Mouse (Mus musculus): ENCODE data around the gene Fbxo24.
A peak's percentile ranks its signal among the peaks of the same experiment; 100 is the strongest.

Gene Fbxo24

GRCm38 (mm10) chr5:137628498-137629305 lies at the start of gene Fbxo24, which contains the start of the genes Lrch4 and Gm20605:
TSS of gene Fbxo24 (minus strand) at chr5:137629002.
TSS of gene Lrch4 (plus strand) at chr5:137629121.
TSS of gene Gm20605 (plus strand) at chr5:137629175.
- peak; percentile 98 for ATAC-seq (ENCODE audit: insufficient number of reproducible peaks, low FRiP score, low TSS enrichment)

DNA sequence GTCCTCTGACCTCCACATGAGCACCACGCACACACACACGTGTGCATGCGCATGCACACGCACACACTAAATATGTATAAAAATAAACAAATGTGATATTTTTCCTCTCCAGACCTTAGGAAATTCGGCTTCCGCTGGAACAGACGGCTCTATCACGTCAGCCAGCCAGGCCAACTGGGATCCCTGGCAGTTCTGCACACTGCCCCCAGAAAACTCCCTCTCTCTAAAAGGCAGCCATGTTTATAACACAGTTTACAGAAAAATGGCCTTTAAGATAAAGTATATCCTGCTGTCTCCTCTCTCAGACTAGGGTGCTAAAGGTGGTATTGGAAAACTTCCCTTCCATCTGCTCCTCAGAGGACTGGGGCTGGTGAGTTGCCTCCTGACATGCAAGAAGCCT lies 49.1 kb upstream of the Fbxo24 start:
- no peak for ATAC-seq (ENCODE audit: insufficient number of reproducible peaks, low FRiP score, low TSS enrichment)

- no peak for ATAC-seq (ENCODE audit: insufficient number of reproducible peaks, low FRiP score, low TSS enrichment)
These were observed 46.0 kb upstream of the Fbxo24 start for GRCm38 (mm10) chr5:137674786-137675185.

DNA sequence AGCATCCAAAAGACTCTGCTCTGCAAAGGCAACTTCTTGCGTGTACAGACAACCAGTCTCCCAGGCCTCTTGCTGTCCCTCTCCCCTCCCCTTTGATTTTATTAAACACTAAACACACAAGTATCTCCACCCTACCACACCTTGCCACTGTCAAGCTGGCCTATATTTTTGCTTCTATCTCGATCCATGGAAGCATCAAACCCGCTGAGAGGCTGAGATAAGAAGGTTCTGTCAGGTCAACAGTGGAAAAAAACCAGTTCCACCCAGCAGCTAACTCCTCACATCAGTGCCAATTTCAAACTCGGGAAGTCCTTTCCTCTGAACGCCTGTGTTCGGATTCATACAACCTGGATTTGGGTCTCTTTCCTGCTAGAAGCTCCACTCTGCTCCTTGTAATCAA lies 44.2 kb upstream of the Fbxo24 start:
- ATAC-seq (ENCODE audit: insufficient number of reproducible peaks, low FRiP score, low TSS enrichment) = no peak

DNA sequence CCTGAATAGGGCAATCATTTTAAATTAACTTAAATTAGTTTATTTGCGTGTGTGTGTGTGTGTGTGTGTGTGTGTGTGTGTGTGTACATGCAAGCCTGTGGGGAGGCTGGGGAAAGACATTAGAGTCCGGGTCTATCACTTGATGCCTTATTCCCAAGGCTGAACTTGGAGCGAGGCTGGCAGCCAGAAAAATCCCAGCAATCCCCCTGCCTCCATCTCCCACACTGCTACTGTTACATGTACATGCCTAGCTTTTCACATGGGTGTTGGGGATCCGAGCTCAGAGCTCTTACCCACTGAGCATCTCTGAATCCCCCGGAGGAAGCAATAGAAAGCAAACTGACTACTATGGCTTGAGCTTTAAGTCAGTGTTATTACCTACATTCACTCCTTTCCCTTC lies 43.6 kb upstream of the Fbxo24 start:
- no peak for ATAC-seq (ENCODE audit: insufficient number of reproducible peaks, low FRiP score, low TSS enrichment)

GRCm38 (mm10) chr5:137671443-137672240 lies 42.8 kb upstream of the Fbxo24 start:
- ATAC-seq (ENCODE audit: insufficient number of reproducible peaks, low FRiP score, low TSS enrichment) = no peak

DNA sequence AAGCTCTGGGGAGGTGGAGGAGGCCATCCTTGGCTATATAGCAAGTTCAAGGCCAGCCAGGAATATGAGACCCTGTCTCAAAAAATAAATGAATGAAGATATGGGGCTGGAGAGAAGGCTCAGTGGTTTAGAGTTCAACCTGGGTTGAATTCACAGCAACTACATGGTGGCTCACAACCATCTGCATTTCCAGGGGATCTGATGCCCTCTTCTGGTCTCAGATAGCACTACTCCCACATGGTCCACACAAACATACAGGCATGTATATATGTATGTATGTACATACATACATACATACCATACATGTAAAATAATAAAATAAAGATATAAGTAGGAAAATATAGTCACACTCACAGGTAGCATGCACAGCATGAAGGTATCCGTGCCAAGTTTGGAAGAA lies 41.4 kb upstream of the Fbxo24 start:
- no peak for ATAC-seq (ENCODE audit: insufficient number of reproducible peaks, low FRiP score, low TSS enrichment)

DNA sequence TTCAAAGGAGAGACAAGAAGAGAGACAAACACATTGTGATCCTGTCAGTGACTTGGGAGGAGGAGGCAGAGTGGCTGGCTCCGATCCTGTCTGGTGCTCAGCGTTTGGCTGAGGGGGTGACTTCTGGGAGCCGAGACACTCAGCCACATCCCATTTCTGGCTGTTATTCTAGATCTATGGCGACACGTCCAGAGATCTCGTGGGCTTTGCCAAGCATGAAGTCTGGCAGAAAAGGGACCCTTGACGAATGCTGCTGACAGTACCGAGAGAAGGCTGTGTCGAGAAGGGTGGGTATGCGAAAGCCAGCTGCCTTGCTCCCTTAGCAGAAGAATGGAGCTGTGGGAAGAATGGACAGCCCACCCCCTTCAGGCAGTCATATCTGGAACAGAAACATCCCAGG lies 40.2 kb upstream of the Fbxo24 start:
- no peak for ATAC-seq (ENCODE audit: insufficient number of reproducible peaks, low FRiP score, low TSS enrichment)

DNA sequence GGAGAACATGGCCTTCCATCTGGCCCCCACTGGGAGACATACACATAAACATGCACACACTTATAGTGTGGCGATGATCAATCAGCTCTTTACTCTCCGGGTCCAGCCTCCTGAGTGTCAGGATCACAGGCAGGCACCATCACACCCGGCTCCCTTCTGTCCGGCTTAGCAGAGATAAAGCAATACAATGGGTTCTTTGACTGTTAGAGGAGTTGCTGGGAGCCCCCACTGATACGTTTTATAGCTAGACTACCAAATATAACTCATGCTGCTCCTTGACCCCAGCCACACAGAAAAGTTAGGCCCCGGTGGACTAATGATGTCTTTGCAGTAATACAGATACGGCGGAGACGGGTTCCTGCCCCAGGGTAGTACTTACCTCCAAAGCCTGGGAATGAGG lies 34.3 kb upstream of the Fbxo24 start:
- ATAC-seq (ENCODE audit: insufficient number of reproducible peaks, low FRiP score, low TSS enrichment) = no peak

DNA sequence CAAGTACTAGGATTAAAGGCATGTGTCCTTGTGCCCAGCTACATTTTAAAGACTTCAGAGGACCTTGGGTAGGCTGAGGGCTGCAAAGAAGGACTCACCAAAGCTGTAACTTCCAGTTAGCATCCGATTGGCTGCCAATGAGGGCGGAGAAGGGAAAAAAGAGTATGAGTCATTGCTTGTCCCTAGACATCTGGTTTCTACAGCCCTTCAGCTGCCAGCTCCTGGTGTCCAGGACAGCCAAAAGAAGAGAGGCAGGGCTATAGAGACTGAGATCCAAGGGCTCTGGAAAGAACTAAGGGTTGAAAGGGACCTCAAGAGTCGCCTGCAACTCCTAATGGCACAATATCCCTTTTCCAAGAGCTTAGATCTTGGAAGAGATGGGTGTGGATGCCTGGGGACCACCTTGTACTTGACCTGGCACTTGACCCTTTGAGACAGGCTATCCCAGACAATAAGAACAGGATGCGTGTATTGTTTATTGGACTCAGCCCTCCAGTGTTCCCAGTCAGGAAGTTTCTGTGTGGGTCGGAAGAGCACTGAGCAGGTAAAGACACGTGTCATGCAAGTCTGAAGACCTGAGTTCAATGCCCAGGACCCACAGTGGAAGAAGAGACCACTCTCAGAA lies 31.4 kb upstream of the Fbxo24 start:
- no peak for ATAC-seq (ENCODE audit: insufficient number of reproducible peaks, low FRiP score, low TSS enrichment)

GRCm38 (mm10) chr5:137656977-137657376 lies 28.2 kb upstream of the Fbxo24 start:
- ATAC-seq (ENCODE audit: insufficient number of reproducible peaks, low FRiP score, low TSS enrichment) = peak; percentile 69; the same call in 1 of the 2 replicates

- no peak for ATAC-seq (ENCODE audit: insufficient number of reproducible peaks, low FRiP score, low TSS enrichment)
These were observed 25.9 kb upstream of the Fbxo24 start for GRCm38 (mm10) chr5:137654746-137655145.

DNA sequence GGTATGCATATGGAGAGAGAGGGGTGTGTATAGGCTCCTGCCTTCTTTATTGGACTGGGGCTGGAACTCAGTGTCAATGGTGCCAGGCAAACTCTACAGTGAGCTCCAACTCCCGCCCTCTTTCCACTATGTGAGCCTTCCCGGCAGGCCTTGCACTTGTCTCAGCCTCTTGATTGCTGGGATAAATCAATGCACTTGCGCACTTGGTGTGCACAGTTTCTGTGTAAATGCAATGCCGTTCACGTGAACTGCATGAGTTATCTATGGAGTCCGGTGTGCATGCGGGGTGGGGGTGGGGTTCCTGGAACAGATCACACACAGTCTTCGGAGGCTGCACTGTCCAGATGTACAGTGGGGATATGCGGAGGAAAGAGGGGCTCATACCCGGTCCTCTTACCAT lies 24.6 kb upstream of the Fbxo24 start:
- no peak for ATAC-seq (ENCODE audit: insufficient number of reproducible peaks, low FRiP score, low TSS enrichment)

- ATAC-seq (ENCODE audit: insufficient number of reproducible peaks, low FRiP score, low TSS enrichment) = peak; percentile 43; the same call in 1 of the 2 replicates
These were observed 23.7 kb upstream of the Fbxo24 start for GRCm38 (mm10) chr5:137652474-137652873.

DNA sequence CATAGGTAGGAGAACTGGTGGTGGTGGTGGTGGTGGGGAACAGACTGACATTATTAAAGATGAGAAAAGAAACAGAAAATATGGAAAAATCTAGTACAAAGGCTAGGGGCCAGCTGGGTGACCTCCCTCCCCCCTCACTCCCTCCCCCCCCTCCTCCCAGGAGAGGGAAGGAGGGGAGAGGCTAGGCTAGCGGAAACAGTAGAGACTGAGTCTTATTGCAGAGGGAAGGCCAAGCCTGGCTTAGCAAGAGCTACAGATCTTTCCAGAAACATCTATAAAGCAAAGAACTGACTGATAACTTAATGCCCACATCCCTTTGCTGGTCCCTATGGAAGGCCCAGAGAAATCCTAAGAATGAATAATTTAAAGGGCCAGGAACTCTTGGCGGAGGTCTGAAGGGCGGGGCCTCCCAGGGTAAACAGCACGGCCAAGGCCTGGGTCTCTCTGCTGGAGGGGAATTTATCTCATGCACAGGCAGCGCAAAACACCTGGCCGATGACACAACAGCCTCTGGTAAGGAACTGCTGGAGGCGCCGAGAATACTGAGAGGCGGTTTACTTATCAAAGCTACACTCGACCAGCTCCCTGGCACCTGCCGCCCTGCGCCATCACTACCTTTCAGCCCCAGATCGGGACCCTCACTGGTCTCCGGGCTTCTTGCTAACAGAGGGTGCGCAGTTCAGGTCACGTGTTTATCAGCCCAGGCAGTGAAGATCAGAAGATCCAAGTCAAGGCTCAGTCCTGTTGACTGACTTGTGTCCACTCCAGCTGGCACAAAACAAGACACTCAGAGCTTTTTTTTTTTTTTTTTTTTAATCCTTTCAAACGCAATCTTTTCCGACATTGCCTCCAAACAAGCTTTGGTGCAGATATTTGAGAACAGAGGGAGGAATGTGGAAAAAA lies 21.1 kb upstream of the Fbxo24 start:
- ATAC-seq (ENCODE audit: insufficient number of reproducible peaks, low FRiP score, low TSS enrichment) = no peak

GRCm38 (mm10) chr5:137649251-137649650 lies 20.4 kb upstream of the Fbxo24 start:
- ATAC-seq (ENCODE audit: insufficient number of reproducible peaks, low FRiP score, low TSS enrichment) = no peak

DNA sequence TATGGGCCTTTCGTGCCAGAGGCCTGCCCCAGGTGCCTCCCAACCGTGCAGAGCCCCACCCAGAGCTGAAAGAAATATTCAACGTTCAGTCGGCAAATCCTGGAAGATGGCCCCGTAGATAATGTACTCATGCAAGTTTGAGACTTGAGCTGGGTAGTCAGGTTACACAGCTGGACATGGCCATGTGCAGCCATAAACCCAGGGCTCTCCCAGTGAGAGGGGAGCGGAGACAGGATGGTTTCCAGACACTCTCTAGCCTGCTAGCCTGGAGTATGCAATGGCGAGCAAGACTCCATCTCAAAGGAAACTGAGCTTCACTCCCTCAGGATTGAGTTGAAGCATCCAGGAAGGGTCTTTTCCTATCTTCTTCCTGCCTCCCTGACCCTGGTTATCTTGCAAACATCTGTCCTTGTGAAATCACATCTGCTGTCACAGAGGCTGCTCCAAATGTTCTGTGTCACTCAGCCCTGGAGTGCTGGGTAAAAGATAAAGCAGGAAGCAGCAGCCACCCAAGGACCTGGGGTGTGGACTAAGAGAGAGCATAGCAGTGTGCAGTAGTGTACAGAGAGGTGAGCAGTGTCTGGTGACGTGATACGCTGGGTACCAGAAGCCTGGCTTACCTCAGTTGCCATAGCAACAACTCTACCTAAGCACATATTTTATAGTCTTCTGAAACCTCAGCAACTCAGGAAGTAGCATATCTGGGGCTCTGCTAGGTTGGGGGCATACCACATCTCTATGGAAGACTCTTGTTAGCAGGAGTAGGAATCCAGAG lies 19.2 kb upstream of the Fbxo24 start:
- no peak for ATAC-seq (ENCODE audit: insufficient number of reproducible peaks, low FRiP score, low TSS enrichment)

DNA sequence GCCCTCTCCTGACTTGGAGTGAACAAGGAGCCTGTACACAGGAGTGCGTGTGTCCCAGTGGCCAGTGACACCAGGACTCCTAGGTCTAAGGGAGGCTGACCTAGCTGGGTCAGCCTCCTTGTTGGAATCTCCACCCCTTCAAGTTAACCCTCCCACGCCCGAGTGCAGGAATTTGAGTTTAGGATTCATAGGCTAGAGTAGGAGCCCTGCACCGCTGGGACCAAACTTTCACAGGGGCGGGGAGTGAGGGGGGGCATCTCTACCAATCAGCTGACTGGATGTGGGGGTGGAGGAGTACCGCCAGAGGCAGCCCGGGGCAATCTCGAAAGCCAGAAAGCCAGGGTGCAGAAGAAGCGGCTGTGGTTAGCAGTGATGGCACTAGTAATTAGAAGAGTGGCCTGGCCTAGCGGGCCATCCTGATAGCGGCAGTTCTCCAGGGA lies 16.9 kb upstream of the Fbxo24 start, which contains the start of gene Irs3:
Gene Irs3, minus strand, starts transcription at position 63 of the 440 bp plus-strand sequence.
- no peak for ATAC-seq (ENCODE audit: insufficient number of reproducible peaks, low FRiP score, low TSS enrichment)

DNA sequence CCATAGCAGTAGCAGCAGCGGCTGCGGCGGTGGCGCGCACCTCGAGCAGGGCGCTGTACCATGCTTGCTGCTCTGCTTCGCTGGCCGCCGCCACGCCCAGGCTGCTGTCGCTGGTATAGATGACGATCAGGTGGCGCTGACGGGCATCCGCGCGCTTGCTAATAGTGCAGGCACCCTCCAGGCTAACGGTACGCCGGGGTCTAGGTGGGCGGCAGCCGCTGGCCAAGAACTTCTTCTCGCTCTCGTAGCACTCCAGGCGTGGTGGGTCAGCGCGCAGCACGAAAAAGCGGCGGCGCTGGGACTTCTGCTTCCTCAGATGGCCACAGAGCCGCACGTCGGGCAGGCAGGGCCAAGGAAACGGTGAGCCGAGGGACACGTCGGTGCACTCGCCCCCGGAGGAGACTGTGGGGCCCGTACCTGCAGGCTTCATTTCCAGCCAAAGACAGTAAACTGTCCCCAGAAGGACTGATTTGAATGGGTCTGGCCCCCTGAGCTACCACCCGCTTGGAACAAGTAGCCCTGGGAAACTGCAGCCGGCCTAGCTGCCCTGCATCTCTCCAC lies 16.4 kb upstream of the Fbxo24 start:
- ATAC-seq (ENCODE audit: insufficient number of reproducible peaks, low FRiP score, low TSS enrichment) = no peak

All from cerebellum, adult (tissue).